Mouse (Mus musculus) stomach, embryonic 14.5 days (tissue): Measurements from ENCODE around the gene Vsig2. TPM values are rescaled to one million over a fixed set of nuclear protein-coding genes. Genes with fewer than 3 reads are reported as not detected.
A peak's percentile ranks its signal among the peaks of the same experiment; 100 is the strongest.

Source experiments
- ATAC-seq: fragments of 200-750 bp; cut with Nextera tagmentation; 2 replicates; pipeline ENCODE4 v1.8.0; 2017; ENCODE audit warnings: low read depth, moderate TSS enrichment; ENCODE audit not compliant: insufficient number of reproducible peaks, insufficient read depth, low FRiP score
- H3K27ac ChIP-seq: fragments of 300-500 bp; sonication (generic); 2 replicates; pipeline ENCODE4 v1.5.1; 2014; ENCODE audit warnings: mild to moderate bottlenecking, low read length, moderate library complexity, mixed read lengths
- H3K27me3 ChIP-seq: fragments of 300-500 bp; sonication (generic); 2 replicates; pipeline ENCODE4 v1.6.1; 2014; ENCODE audit warnings: low read length, control low read depth, mixed read lengths; ENCODE audit not compliant: control insufficient read depth, insufficient read depth
- H3K36me3 ChIP-seq: fragments of 300-500 bp; sonication (generic); 2 replicates; pipeline ENCODE4 v1.6.1; 2014; ENCODE audit warnings: mild to moderate bottlenecking, control low read depth, low read length, moderate library complexity, mixed read lengths; ENCODE audit not compliant: control insufficient read depth, insufficient read depth
- H3K4me1 ChIP-seq: fragments of 300-500 bp; sonication (generic); 2 replicates; pipeline ENCODE4 v1.6.1; 2014; ENCODE audit warnings: low read length, control low read depth, mixed read lengths; ENCODE audit not compliant: control insufficient read depth, insufficient read depth
- H3K4me2 ChIP-seq: fragments of 300-500 bp; sonication (generic); replicated peaks from 2 replicates; pipeline ENCODE4 v1.6.1; 2014; ENCODE audit warnings: low read depth, low read length, control low read depth
- H3K4me3 ChIP-seq: fragments of 300-500 bp; sonication (generic); 2 replicates; pipeline ENCODE4 v1.5.1; 2014; ENCODE audit warnings: low read depth, low read length, control low read depth
- H3K9ac ChIP-seq: fragments of 300-500 bp; sonication (generic); replicated peaks from 2 replicates; pipeline ENCODE4 v1.6.1; 2014; ENCODE audit warnings: low read depth, mild to moderate bottlenecking, control low read depth, low read length, moderate library complexity, mixed read lengths
- H3K9me3 ChIP-seq: fragments of 300-500 bp; sonication (generic); 2 replicates; pipeline ENCODE4 v1.6.1; 2016; ENCODE audit warnings: low read depth, low read length, control low read depth; ENCODE audit not compliant: control insufficient read depth
- WGBS: fragments of 180-500 bp; shearing (Covaris S2); extraction: QIAGEN DNeasy Blood & Tissue Kit; methylation state at CpG from one replicate; pipeline ENCODE4 v1.1.7; 2014; 5-methylcytosine and 5-hydroxymethylcytosine counted together
- polyA plus RNA-seq: library from polyadenylated mRNA; unstranded; fragments of >200 nt; fragmentation: Nextera tagmentation; extraction: Ambion mirVana; gene quantifications from 2 replicates; pipeline ENCODE4 v1.2.1, GENCODE M21; 2014

The Vsig2 gene
- polyA plus RNA-seq, 1 experiment from 2014 or later: 44.3 TPM

DNA sequence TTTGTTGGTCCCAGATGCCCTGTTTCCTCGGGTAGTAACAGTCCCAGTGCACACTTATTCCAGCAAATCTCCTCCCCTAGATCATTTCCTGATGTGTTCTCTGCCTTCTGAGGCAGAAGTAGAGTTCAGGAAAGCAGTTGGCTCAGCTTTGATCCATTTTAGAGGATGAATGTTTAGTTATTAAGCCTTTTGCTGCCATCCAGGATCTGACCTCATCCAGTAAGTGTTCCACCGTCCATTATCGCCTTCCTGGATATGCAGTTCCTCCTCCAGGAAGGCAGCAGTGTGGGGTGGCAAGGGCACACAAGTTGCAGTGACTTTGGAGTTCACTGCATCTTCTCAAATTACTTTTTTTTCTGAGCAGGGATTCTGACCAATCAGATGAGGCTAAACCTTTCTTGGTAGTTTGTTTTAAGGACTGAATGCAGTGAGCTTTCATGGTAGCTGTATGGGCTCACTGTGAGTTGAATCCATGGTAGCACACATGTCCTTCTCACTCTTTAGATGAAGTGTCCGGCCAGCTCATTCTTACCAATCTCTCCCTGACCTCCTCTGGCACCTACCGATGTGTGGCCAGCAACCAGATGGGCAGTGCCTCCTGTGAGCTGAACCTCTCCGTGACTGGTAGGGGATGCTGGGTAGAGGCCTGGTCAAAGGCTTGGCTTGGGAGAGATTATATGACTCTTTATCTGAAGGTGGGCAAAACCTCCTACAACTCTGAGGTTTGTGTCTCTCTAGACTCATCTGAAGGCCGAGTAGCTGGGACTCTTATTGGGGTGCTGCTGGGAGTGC lies 3.0 kb downstream of the Vsig2 start:
- Histone ChIP-seq H3K27me3 (peaks cover 9% of the 10 kb centered on the region), H3K27ac (no peak overlapping the region), H3K4me2 (no peak overlapping the region), H3K4me3 (no peak overlapping the region), H3K36me3 (no peaks in the 10 kb centered on the region), H3K9ac (no peak overlapping the region), H3K9me3 (no peaks in the 10 kb centered on the region), H3K4me1 (peaks cover 5% of the 10 kb centered on the region; the same call in 1 of the 2 replicates)
- ATAC-seq: no peak
- WGBS: 63% methylated on average over 7 of the region's 7 CpGs

DNA sequence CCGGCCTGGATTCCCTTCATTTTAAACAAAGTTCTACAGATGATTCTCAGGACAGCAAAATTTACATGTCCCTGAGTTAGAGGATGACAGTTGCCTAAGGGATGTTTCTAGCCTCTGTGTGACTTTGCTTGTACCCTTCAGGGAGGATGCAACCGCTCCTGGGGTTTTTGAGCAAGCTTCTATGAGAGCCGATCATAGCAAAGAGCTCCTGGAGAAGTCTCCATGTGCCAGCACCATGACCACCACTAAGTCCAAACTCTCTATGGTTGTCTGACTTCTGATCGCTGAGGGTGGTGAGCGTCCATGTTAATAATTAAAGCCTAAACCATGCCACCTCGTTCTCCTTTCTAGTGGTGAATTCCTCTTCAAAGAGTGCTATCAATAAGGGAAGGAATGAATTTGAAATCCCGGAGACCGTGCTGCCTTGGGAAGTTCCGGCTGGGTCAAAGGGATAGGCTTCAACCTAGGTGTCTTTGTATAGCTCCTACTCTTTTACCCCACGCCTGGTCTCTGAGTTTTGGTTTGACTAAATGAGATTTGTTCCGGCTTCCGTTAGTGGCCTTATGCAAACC lies 4.9 kb downstream of the Vsig2 start:
- Histone ChIP-seq H3K27me3 (peaks cover 14% of the 10 kb centered on the region), H3K4me2 (peak overlapping the region; percentile 53), H3K4me3 (peak overlapping the region; percentile 32), H3K27ac (no peak overlapping the region), H3K9me3 (no peaks in the 10 kb centered on the region), H3K4me1 (peaks cover 5% of the 10 kb centered on the region; the same call in 1 of the 2 replicates), H3K36me3 (no peaks in the 10 kb centered on the region), H3K9ac (0 out of 2 replicates have a peak overlapping the region, but pooled peaks have one; percentile 25)
- ATAC-seq: no peak
- 31% methylated on average over 12 of the region's 12 CpGs for WGBS

DNA sequence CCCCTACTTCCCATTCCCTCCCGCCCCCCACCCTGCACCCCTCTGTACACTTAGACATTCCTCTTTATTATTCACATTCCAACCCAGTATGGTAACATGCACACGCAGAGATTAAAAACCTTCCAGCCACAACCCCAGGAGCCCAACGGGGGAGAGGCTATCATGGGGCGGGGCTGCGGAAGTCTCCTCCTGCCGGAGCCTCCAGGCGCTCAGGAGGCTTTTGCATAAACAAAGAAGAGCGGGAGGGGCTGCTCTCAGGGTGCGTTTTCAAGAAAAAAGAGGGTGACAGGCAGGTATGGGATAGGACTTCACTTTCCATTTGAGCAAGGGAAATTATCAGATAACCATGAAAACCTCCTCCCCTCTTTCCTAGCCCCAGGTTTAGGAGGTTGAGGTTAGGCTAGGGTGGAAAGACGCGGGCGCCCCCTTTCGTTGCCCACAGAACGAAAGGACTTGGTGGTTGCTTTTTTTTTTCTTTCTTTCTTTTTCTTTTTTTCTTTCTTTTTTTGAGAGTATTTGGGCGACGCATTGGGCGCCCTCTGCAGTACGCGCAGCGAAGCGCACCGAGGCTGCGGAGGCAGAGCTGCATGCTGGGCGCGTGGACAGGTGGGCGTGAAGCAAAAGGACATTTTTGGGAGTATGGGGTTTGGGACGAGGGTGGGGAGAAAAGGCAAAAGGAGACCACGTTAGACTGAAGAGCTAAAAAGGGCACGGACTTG lies 5.6 kb downstream of the Vsig2 start:
- peak; percentile 65 for ATAC-seq
- H3K27ac ChIP-seq: no peak overlapping the region
- H3K4me3 ChIP-seq: peak overlapping the region; percentile 32
- H3K9ac ChIP-seq: 0 out of 2 replicates have a peak overlapping the region, but pooled peaks have one; percentile 25
- H3K27me3 ChIP-seq: peaks cover 14% of the 10 kb centered on the region
- H3K36me3 ChIP-seq: no peaks in the 10 kb centered on the region
- H3K9me3 ChIP-seq: no peaks in the 10 kb centered on the region
- H3K4me2 ChIP-seq: peak overlapping the region; percentile 53
- H3K4me1 ChIP-seq: peaks cover 5% of the 10 kb centered on the region; the same call in 1 of the 2 replicates
- WGBS: 1% methylated on average over 29 of the region's 29 CpGs

- Histone ChIP-seq H3K27me3 (peaks cover 14% of the 10 kb centered on the region), H3K36me3 (no peaks in the 10 kb centered on the region), H3K27ac (no peak overlapping the region), H3K9ac (no peak overlapping the region), H3K9me3 (no peaks in the 10 kb centered on the region), H3K4me3 (peak overlapping the region; percentile 32), H3K4me1 (peaks cover 5% of the 10 kb centered on the region; the same call in 1 of the 2 replicates), H3K4me2 (peak overlapping the region; percentile 53)
- ATAC-seq: no peak
- WGBS: 13% methylated on average over 17 of the region's 17 CpGs
Observed at GRCm38 (mm10) chr9:37545166-37545610, 6.1 kb downstream of the Vsig2 start.

GRCm38 (mm10) chr9:37545847-37546452 lies 6.9 kb downstream of the Vsig2 start:
- Histone ChIP-seq H3K4me2 (no peak overlapping the region; the same call in 1 of the 2 replicates), H3K4me1 (peaks cover 5% of the 10 kb centered on the region; the same call in 1 of the 2 replicates), H3K9me3 (no peaks in the 10 kb centered on the region), H3K36me3 (no peaks in the 10 kb centered on the region), H3K4me3 (no peak overlapping the region), H3K27me3 (peaks cover 14% of the 10 kb centered on the region), H3K27ac (no peak overlapping the region), H3K9ac (no peak overlapping the region)
- WGBS: 24% methylated on average over 27 of the region's 27 CpGs
- no peak for ATAC-seq

- 95% methylated on average over 1 of the region's 1 CpGs for WGBS
- no peak overlapping the region for H3K4me3 ChIP-seq
- H3K4me2 ChIP-seq: no peak overlapping the region
- peaks cover 21% of the 10 kb centered on the region for H3K27me3 ChIP-seq
- H3K9me3 ChIP-seq: no peaks in the 10 kb centered on the region
- no peaks in the 10 kb centered on the region for H3K36me3 ChIP-seq
- peaks cover 5% of the 10 kb centered on the region; the same call in 1 of the 2 replicates for H3K4me1 ChIP-seq
- H3K9ac ChIP-seq: no peak overlapping the region
- no peak for ATAC-seq
- no peak overlapping the region for H3K27ac ChIP-seq
Observed at GRCm38 (mm10) chr9:37546889-37547288, 7.8 kb downstream of the Vsig2 start.

DNA sequence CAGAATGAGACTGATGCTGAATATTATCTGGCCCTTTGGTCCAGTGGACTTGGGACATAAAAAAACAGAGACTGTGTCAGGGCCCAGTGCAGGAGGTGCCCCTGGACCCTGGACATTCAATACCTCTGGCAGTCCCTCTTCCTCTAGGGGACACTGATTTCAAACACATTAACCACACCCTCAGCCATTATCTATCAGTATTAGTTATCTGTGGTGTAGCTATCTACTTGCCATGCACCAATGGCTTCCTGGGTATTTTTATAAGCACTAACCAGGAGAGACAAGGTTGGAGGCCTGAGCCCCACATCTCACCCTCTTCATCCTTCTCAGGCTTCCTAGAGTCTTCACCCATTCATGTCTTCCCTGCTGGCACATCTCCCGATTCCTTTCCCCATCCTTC lies 11.4 kb downstream of the Vsig2 start:
- no peak for ATAC-seq
- 52% methylated on average over 1 of the region's 1 CpGs for WGBS
- H3K36me3 ChIP-seq: no peaks in the 10 kb centered on the region
- H3K4me1 ChIP-seq: 0 out of 2 replicates have a peak, but pooled peaks cover under 1% of the 10 kb centered on the region
- no peak overlapping the region for H3K27ac ChIP-seq
- no peak overlapping the region for H3K4me3 ChIP-seq
- H3K27me3 ChIP-seq: peaks cover 20% of the 10 kb centered on the region
- no peak overlapping the region for H3K9ac ChIP-seq
- no peaks in the 10 kb centered on the region for H3K9me3 ChIP-seq
- no peak overlapping the region for H3K4me2 ChIP-seq
